Mouse (Mus musculus): ENCODE measurements around the gene Rhoa.

Gene Rhoa

GRCm38 (mm10) chr9:108341801-108342200 is 35.9 kb downstream of the Rhoa start:
- DNase-seq, result peak in 1 of 2 experiments; percentile 6

- DNase-seq, result peak in 1 of 2 experiments; percentile 6
Observed at GRCm38 (mm10) chr9:108342301-108342831, 36.4 kb downstream of the Rhoa start.

- no peak for DNase-seq
Observed at GRCm38 (mm10) chr9:108343331-108343730, 37.4 kb downstream of the Rhoa start.

GRCm38 (mm10) chr9:108343835-108344234 is 37.9 kb downstream of the Rhoa start:
- DNase-seq, result no peak

GRCm38 (mm10) chr9:108344471-108344870 is 38.5 kb downstream of the Rhoa start:
- no peak for DNase-seq

GRCm38 (mm10) chr9:108347024-108347423 is 41.1 kb downstream of the Rhoa start:
- no peak for DNase-seq

- peak; percentile 81 to 87 for DNase-seq
Observed at GRCm38 (mm10) chr9:108347540-108348289, 41.8 kb downstream of the Rhoa start, which contains the start of gene Usp4. Gene Usp4, plus strand, starts transcription at chr9:108347853.

- no peak for DNase-seq
Observed at GRCm38 (mm10) chr9:108348290-108348680, 42.4 kb downstream of the Rhoa start.

GRCm38 (mm10) chr9:108349727-108350126 is 43.8 kb downstream of the Rhoa start:
- no peak for DNase-seq

- no peak for DNase-seq
Observed at GRCm38 (mm10) chr9:108378234-108378633, 72.3 kb downstream of the Rhoa start.

GRCm38 (mm10) chr9:108378736-108379135 is 72.8 kb downstream of the Rhoa start:
- no peak for DNase-seq

GRCm38 (mm10) chr9:108379294-108379693 is 73.4 kb downstream of the Rhoa start:
- DNase-seq, result no peak

GRCm38 (mm10) chr9:108381382-108381781 is 75.5 kb downstream of the Rhoa start:
- DNase-seq, result no peak

- DNase-seq, result no peak
Observed at GRCm38 (mm10) chr9:108385006-108385405, 79.1 kb downstream of the Rhoa start.

GRCm38 (mm10) chr9:108386816-108387215 is 80.9 kb downstream of the Rhoa start:
- no peak for DNase-seq

Measured in thymus, postnatal 36 days (tissue).